9 mouse cellular contexts compared by ENCODE assay signal in the genomic region with DNA sequence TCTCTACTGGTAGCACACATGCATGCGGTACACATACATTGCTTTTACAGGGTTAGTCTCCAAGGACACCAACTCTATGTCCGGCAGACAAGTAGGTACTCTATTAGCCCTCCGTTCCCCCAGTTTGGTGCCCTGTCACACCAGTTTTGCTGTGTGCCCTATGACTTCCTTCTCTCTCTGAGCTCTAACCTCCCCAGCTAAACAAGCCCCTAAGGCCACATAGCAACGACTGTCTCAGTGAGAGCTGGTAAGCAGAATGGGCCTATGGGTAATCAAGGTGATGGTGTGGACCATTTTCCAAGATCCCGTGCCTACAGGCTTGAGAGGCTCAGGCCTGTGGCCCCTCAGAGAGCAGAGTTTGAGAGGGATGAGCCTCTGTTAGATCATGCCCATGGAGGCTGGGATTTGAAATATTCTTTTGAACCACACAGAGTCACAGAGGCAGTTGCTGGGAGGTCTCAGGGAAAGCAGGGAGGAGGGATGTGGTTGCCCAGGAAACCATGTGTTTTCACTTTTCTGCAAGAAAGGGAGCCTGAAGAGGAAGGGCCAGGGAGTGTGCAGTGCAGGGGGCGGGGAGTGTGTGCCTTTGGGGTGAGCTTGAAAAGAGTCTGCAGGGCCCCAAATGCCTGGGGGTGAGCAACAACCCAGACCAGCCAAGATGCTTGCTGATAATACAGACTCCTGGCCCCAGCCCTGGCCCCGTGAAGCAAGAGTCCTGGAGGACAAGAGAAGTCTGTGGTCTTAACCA. TPM values are rescaled to one million over a fixed set of nuclear protein-coding genes. Genes with fewer than 3 reads are reported as not detected.
DNase-seq lines count a peak whose midpoint lies in the region; ATAC-seq and TF ChIP-seq lines count a peak whose summit lies in the region.
"Had no signal": no experiment of that assay in that cellular context is flagged by ENCODE, and none has a peak within 500 bp of the region (broad histone marks: within the 10 kb centered on the region; RNA-seq: fewer than 3 reads in every experiment).

No protein-coding gene starts in this region.

- H3K4me1 ChIP-seq in heart, embryonic 10.5 days: peaks cover 86% of the 10 kb centered on the region
- peaks cover 9% of the 10 kb centered on the region for H3K4me1 ChIP-seq in heart, adult 2 months (ENCODE audit: control insufficient read depth, insufficient read depth, low read length)
- peaks cover 20% of the 10 kb centered on the region for H3K4me1 ChIP-seq in forebrain, embryonic 13.5 days
- H3K4me1 ChIP-seq in liver, embryonic 13.5 days (replicated peaks): peaks cover 80% of the 10 kb centered on the region

- H3K4me2 ChIP-seq in forebrain, embryonic 13.5 days: no peak overlapping the region
- peak overlapping the region; percentile 38 for H3K4me2 ChIP-seq in liver, embryonic 13.5 days

- no peaks in the 10 kb centered on the region for H3K27me3 ChIP-seq in heart, embryonic 10.5 days (ENCODE audit: insufficient read depth, poor library complexity, severe bottlenecking)
- no peaks in the 10 kb centered on the region for H3K27me3 ChIP-seq in heart, adult 2 months (ENCODE audit: control insufficient read depth, insufficient read depth, low read length)
- H3K27me3 ChIP-seq in forebrain, embryonic 13.5 days: peaks cover 25% of the 10 kb centered on the region
- H3K27me3 ChIP-seq in liver, embryonic 13.5 days: no peaks in the 10 kb centered on the region

- peak; percentile 70 for ATAC-seq in forebrain, embryonic 13.5 days
- ATAC-seq in liver, embryonic 13.5 days (ENCODE audit: low read depth): peak; percentile 43

- TF ChIP-seq CTCF in heart, adult 2 months (IDR thresholded peaks at IDR 0.05): no peak

- H3K9me3 ChIP-seq in heart, embryonic 10.5 days: no peaks in the 10 kb centered on the region
- no peaks in the 10 kb centered on the region for H3K9me3 ChIP-seq in forebrain, embryonic 13.5 days (replicated peaks)
- H3K9me3 ChIP-seq in liver, embryonic 13.5 days (replicated peaks): no peaks in the 10 kb centered on the region

- no peak for TF ChIP-seq EP300 in heart, adult 2 months (IDR thresholded peaks at IDR 0.05; ENCODE audit: insufficient read depth, low read depth, low read length)

- intact Hi-C loops in heart, adult 2 months (cut with DNase I): no loop called here

- no peaks in the 10 kb centered on the region for H3K79me2 ChIP-seq in heart, adult 2 months (replicated peaks; ENCODE audit: control insufficient read depth, insufficient read depth, low read length)

- H3K27ac ChIP-seq in heart, embryonic 10.5 days: peak overlapping the region; percentile 95
- no peak overlapping the region for H3K27ac ChIP-seq in heart, adult 2 months
- peak overlapping the region; percentile 42; the same call in 1 of the 2 replicates for H3K27ac ChIP-seq in forebrain, embryonic 13.5 days
- H3K27ac ChIP-seq in liver, embryonic 13.5 days: peak overlapping the region; percentile 90
- H3K27ac ChIP-seq: layer of hippocampus, adult 2 months had no signal

- no peak overlapping the region for H3K9ac ChIP-seq in heart, adult 2 months (ENCODE audit: low read depth, low read length)
- H3K9ac ChIP-seq in forebrain, embryonic 13.5 days: peak overlapping the region; percentile 19; the same call in 1 of the 2 replicates
- H3K9ac ChIP-seq in liver, embryonic 13.5 days: peak overlapping the region; percentile 73

- no peak overlapping the region for H3K4me3 ChIP-seq in heart, embryonic 10.5 days
- no peak overlapping the region for H3K4me3 ChIP-seq in heart, adult 2 months
- H3K4me3 ChIP-seq in forebrain, embryonic 13.5 days: no peak overlapping the region
- H3K4me3 ChIP-seq in liver, embryonic 13.5 days (replicated peaks): no peak overlapping the region
- H3K4me3 ChIP-seq: layer of hippocampus, adult 2 months had no signal

- 60% methylated on average over 7 of the region's 7 CpGs for WGBS in heart, embryonic 10.5 days
- WGBS in heart, adult 2 months: 76% methylated on average over 7 of the region's 7 CpGs
- WGBS in forebrain, embryonic 13.5 days: 46% methylated on average over 7 of the region's 7 CpGs
- 53% methylated on average over 7 of the region's 7 CpGs for WGBS in liver, embryonic 13.5 days (ENCODE audit: insufficient replicate concordance)

- DNase-seq in heart, embryonic 10.5 days (ENCODE audit: low spot score): no peak
- no peak for DNase-seq in heart, adult 2 months
- DNase-seq in 3T3-L1 (ENCODE audit: low read depth, low spot score): peak; percentile 56
- DNase-seq in liver, embryonic 13.5 days: no peak
- DNase-seq in spleen, postnatal 4 days (ENCODE audit: low spot score in 2 of 2): no peak
- no peak for DNase-seq in spleen, postnatal 14 days (ENCODE audit: low spot score in 2 of 2)
- DNase-seq in layer of hippocampus, adult 11-12 months (ENCODE audit: low spot score): no peak

- no peaks in the 10 kb centered on the region for H3K36me3 ChIP-seq in heart, embryonic 10.5 days
- no peaks in the 10 kb centered on the region for H3K36me3 ChIP-seq in heart, adult 2 months (ENCODE audit: control insufficient read depth, insufficient read depth, low read length)
- no peaks in the 10 kb centered on the region for H3K36me3 ChIP-seq in forebrain, embryonic 13.5 days (ENCODE audit: poor library complexity, severe bottlenecking)
- no peaks in the 10 kb centered on the region for H3K36me3 ChIP-seq in liver, embryonic 13.5 days

- no peak for TF ChIP-seq POLR2A in heart, adult 2 months (IDR thresholded peaks at IDR 0.05; ENCODE audit: insufficient read depth, low read depth, low read length)

RNA-seq across cellular contexts. Expression of a gene that starts 36.2 kb away (rescaled TPM):
- 29.4 and 47.2 TPM in 2 replicates for polyA plus RNA-seq in heart, embryonic 10.5 days (2016; fragmentation: Nextera tagmentation; extraction: Ambion mirVana)
- total RNA-seq in heart, adult 2 months (2021): 10 to 100 TPM; 11.0 to 15.1 TPM
- 9.6 and 14.7 TPM in 2 replicates for polyA plus RNA-seq in heart, adult 2 months (2012; rRNA removed)
- 1.6 and 1.7 TPM in 2 replicates for polyA plus RNA-seq in forebrain, embryonic 13.5 days (2015; fragmentation: Nextera tagmentation; extraction: Ambion mirVana)
- polyA plus RNA-seq in liver, embryonic 13.5 days (2015; fragmentation: Nextera tagmentation; extraction: Ambion mirVana): 2.5 and 2.8 TPM in 2 replicates

RNA-seq across cellular contexts. Expression of a gene that starts 58.9 kb away (rescaled TPM):
- not detected in 2 replicates for polyA plus RNA-seq in heart, embryonic 10.5 days (2016; fragmentation: Nextera tagmentation; extraction: Ambion mirVana)
- not detected for total RNA-seq in heart, adult 2 months (2021)
- polyA plus RNA-seq in heart, adult 2 months (2012; rRNA removed): 0.79 and 1.8 TPM in 2 replicates
- not detected in 2 replicates for polyA plus RNA-seq in forebrain, embryonic 13.5 days (2015; fragmentation: Nextera tagmentation; extraction: Ambion mirVana)
- not detected in 2 replicates for polyA plus RNA-seq in liver, embryonic 13.5 days (2015; fragmentation: Nextera tagmentation; extraction: Ambion mirVana)
- total RNA-seq: layer of hippocampus, adult 2 months had no signal
